Mouse (Mus musculus) sigmoid colon, adult 10 weeks (tissue): ENCODE measurements around the gene Psmd5. TPM values are rescaled to one million over a fixed set of nuclear protein-coding genes. Genes with fewer than 3 reads are reported as not detected.

Experiments
- polyA plus RNA-seq: library from polyadenylated mRNA; stranded (reverse); fragments of 350-450 nt; fragmentation: Illumina TruSeq; extraction: RNeasy Lipid Tissue Mini Kit (QIAGEN cat#74804); gene quantifications from one replicate; pipeline ENCODE4 v1.2.3, GENCODE M21; 2014; ENCODE audit warnings: low read depth, low replicate concordance

Gene Psmd5
- 35.0 TPM for polyA plus RNA-seq

DNA sequence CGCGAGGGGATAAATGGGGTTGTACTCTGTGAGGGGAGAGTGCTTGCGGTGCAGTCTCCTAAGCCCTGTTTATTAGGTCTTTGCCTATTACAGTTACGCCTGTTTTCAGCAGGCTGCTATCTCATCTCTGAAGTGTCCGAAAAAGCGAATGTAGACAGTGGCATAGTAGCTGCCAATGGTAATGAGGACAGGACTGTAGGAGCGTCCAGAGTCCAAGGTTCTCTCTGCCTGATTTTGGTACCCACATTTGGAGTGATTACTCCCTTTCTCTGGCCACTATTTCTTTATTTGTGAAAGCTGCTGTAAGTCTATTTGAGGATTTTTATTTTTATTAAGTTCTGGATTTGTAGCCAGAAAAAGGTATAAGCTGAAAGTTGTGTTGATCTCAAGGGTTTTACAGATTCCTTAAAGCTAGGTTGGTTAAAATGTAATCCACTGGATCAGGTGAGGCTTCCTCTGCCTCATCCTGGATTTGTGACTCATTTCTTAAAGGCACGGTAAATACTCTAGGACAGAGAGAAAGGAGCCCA is at the start of gene Psmd5:
Gene Psmd5, minus strand, starts transcription at position 153 of the 530 bp plus-strand sequence.

DNA sequence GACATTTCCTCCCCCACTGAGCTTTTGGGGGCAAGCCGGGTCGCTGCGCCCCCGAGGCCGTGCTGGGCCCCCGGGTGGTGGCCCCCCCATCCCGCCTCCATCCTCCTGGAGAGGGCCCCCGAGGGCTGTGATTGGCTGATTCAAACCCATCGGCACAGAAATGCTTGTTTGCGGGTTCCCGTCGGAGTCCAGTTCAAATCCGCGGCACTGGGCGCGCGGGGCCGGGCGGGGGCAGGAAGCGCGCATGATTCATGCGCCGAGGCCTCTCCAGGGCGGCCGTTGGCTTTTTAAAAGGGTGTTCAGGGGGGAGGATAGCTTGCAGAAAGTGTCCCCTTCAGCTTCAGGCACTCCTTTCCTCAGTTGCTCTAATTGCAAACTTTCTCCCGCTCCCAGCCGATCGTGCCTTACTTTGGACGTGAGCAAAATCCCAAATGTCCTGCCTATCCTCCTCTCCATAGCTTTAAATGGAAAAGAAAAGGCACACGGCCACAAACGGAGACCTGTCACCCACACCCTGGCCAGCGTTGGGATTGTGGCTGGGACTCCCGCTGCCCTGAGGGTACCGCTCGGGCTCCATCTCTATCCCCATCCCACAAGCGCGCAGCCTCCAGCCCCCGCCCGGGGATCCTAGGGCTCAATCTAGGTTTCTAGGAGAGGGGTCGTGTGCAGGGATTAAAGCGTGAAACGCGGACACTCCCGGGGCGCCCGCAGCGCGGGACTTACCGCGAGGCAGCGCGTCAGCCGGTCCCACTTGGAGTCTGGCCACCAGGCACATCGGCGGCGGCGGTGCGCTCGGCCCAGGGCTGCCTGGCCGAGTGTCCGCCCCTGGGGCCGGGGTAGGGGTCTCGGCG is 38.7 kb upstream of the Psmd5 start, which contains the start of gene Phf19:
Gene Phf19, minus strand, starts transcription at position 809 of the 851 bp plus-strand sequence.

DNA sequence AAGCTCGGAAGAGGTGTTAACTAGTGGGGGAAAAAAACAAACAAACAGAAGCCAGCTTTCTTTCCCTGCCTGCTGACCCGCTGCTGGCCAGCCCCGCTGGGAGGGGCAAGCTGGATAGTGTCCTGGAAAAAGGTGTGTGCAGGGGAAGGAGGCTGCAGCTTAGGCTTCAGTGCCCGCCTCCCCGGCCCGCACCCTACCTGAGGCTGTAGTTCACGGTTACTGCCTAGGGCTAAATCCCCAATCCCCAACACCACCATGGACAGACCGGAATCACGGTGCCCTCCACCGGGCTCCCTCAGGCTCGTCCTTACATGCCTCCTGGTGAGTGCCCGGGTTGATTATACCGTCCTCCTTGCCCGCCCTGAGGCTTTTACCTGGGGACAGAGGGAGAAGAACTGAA is 497 bp downstream of the Psmd5 start, which contains the start of gene Cutal:
Gene Cutal, plus strand, starts transcription at position 126 of the 400 bp plus-strand sequence.

DNA sequence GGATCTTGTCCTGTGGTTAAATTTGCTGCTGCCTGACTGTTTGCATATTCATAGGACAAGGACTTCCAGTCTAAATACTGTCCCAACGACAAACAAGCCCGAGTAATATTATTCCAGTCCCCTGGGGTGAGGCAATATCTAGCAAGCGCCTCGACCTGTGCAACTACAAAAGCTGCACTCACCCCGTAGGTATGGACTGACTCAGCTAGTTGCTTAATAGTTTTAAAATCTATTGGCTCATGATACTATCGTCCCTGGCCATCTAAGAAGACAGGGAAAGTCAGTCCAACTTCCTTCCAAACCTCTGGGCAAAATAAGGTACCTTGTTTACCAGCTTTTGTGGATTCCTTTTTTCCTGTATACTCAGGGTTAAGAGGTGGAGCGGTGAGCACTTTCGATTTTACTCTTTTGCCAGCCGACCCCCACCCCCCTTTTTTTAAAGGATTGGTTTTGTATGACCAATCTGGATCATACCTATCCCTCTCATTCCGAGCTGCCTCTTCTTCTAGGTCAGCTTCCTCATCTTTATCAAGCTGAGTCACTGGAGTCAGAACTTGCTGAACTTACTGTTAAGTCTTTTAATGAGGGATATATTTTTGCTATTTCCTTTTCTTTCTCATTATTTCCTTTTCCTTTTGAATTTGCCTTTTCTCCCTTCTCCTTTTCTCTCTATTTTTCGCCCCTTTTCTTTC is 41.9 kb downstream of the Psmd5 start, which contains the start of gene Gm34653:
Gene Gm34653, plus strand, starts transcription at position 242 of the 692 bp plus-strand sequence.

DNA sequence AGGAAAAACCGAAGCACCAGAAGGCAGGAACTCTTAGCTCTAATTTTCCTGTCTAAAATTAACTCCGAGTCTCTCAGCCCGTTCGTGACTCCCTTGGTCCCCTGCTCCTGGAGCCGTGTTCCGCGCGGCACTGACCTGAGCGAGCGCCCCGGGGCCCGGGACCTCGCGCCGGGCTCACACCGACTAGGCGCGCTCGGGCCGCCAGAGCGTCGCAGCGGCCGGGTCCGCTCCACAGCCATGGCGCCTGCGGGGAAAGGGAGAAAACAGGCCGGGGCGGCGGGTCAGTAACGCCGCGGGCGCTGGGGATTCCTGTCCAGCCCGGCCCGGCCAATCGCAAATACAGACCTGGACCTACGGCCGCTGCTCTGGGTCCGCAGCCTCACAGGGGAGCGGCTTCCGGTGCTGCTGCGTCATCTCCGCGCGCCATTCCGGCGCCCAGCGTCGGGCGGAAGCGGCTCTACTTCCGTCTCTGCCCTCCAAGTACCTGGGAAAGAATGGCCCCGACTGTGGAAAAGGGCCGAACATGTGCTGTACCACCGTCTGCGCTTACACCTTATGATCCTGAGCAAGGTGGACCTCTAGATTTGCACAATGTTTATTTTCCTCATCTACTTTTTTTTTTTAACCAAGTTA is 48.8 kb downstream of the Psmd5 start, which contains the start of gene Fbxw2:
Gene Fbxw2, minus strand, starts transcription at position 485 of the 633 bp plus-strand sequence.

Other genes starting within 250 kb of the Psmd5 start
- 60.9 TPM for gene Gapvd1, start 119.7 kb downstream of the Psmd5 start, polyA plus RNA-seq
- 787 TPM for gene Hspa5, start 103.0 kb downstream of the Psmd5 start, polyA plus RNA-seq
- gene Rabepk, start 75.1 kb downstream of the Psmd5 start, polyA plus RNA-seq: 8.2 TPM
- gene Fbxw2, start 48.7 kb downstream of the Psmd5 start, polyA plus RNA-seq: 93.4 TPM
- not detected for gene Gm34653, start 42.0 kb downstream of the Psmd5 start, polyA plus RNA-seq
- gene Cutal, start 572 bp downstream of the Psmd5 start, polyA plus RNA-seq: 161 TPM
- 0.44 TPM for gene Phf19, start 39.1 kb upstream of the Psmd5 start, polyA plus RNA-seq
- 9.8 TPM for gene Traf1, start 86.8 kb upstream of the Psmd5 start, polyA plus RNA-seq
- gene Hc, start 186.5 kb upstream of the Psmd5 start, polyA plus RNA-seq: 1.7 TPM
- 2.6 TPM for gene AI182371, start 226.6 kb upstream of the Psmd5 start, polyA plus RNA-seq
- 91.4 TPM for gene Cntrl, start 234.5 kb upstream of the Psmd5 start, polyA plus RNA-seq